Mouse (Mus musculus) liver (tissue): ENCODE data around the gene Osr1.

ENCODE experiments used
- DNase-seq: peaks from one replicate; pipeline ENCODE4 v3.0.0-alpha.2; 2020; ENCODE audit warnings: mixed read lengths

The Osr1 gene

GRCm38 (mm10) chr12:9587732-9588131 is 17.8 kb downstream of the Osr1 start:
- no peak for DNase-seq

- DNase-seq, result no peak
These were observed 19.7 kb downstream of the Osr1 start for GRCm38 (mm10) chr12:9589561-9590134.

- no peak for DNase-seq
These were observed 21.2 kb downstream of the Osr1 start for GRCm38 (mm10) chr12:9591141-9591540.

GRCm38 (mm10) chr12:9598219-9598618 is 28.3 kb downstream of the Osr1 start:
- DNase-seq, result no peak
